Mouse (Mus musculus): Measurements from ENCODE around the gene Hist1h2ai. TPM values are rescaled to one million over a fixed set of nuclear protein-coding genes. Genes with fewer than 3 reads are reported as not detected.
"Not testable (repeated sequence)": the region's sequence is repeated elsewhere in the genome, so short reads cannot be mapped to it uniquely, and the experiment has no call there.

Gene Hist1h2ai
- polyA plus RNA-seq, 1 experiment from 2014 or later: 14.4 TPM

DNA sequence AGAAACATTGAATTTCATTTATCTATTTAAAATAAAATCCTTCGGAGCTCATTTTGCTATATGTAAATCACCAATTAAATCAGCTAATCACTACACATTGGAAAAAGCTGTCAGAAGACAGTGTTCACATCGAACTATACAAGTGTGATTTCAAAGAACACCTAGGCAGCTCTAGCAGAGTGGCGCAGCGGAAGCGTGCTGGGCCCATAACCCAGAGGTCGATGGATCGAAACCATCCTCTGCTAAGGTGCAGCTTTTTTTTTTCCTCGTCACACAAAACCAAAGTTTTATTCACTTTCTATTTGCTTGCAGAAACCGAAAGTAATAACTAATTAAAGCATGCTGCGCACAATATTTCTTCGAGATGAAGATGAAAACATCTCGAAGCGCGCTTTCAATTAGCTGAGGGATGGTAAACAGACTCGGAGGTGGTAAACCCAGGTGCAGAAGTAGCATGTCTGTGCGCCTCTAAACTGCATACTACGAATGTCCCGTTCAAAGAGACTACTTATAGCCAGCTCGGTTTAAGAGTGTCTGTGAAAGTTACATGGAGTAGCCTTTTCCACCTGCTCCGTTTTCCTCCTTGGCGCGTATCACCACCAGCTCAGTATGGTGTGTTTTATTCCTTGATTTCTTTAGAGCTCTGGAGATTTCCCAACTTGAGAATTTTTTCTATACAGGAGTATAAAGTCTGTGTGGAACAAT lies 5.2 kb upstream of the Hist1h2ai start:
- H3K4me2 ChIP-seq (replicated peaks; ENCODE audit: low read depth): peak overlapping the region; percentile 64
- H3K27ac ChIP-seq (replicated peaks): peak overlapping the region; percentile 56
- no peaks in the 10 kb centered on the region for H3K36me3 ChIP-seq (ENCODE audit: control insufficient read depth, insufficient read depth, low read length)
- peak overlapping the region; percentile 43 for H3K9ac ChIP-seq (ENCODE audit: low read length)
- TF ChIP-seq CTCF (IDR thresholded peaks at IDR 0.05; ENCODE audit: low read depth) (no peak), EP300 (optimal IDR thresholded peaks at IDR 0.05) (peak; percentile 7)
- DNase-seq (ENCODE audit: low spot score) (peak; percentile 76), ATAC-seq (ENCODE audit: low FRiP score, low TSS enrichment) (peak; percentile 85)
- H3K4me1 ChIP-seq (replicated peaks; ENCODE audit: control insufficient read depth, insufficient read depth): 0 out of 2 replicates have a peak, but pooled peaks cover 3% of the 10 kb centered on the region
- H3K27me3 ChIP-seq (ENCODE audit: control insufficient read depth, insufficient read depth, low read length): no peaks in the 10 kb centered on the region
- WGBS: 2% methylated on average over 22 of the region's 22 CpGs
- peak overlapping the region; percentile 72 for H3K4me3 ChIP-seq (ENCODE audit: low read depth, low read length)
- no peaks in the 10 kb centered on the region for H3K9me3 ChIP-seq (ENCODE audit: control insufficient read depth, low read length)

GRCm38 (mm10) chr13:21711698-21712097 lies 4.5 kb upstream of the Hist1h2ai start:
- Histone ChIP-seq H3K9ac (ENCODE audit: low read length) (no peak overlapping the region), H3K27ac (replicated peaks) (no peak overlapping the region), H3K4me3 (ENCODE audit: low read depth, low read length) (no peak overlapping the region), H3K27me3 (ENCODE audit: control insufficient read depth, insufficient read depth, low read length) (no peaks in the 10 kb centered on the region), H3K9me3 (ENCODE audit: control insufficient read depth, low read length) (no peaks in the 10 kb centered on the region), H3K4me1 (replicated peaks; ENCODE audit: control insufficient read depth, insufficient read depth) (0 out of 2 replicates have a peak, but pooled peaks cover 3% of the 10 kb centered on the region), H3K36me3 (ENCODE audit: control insufficient read depth, insufficient read depth, low read length) (no peaks in the 10 kb centered on the region), H3K4me2 (replicated peaks; ENCODE audit: low read depth) (peak overlapping the region; percentile 64; the same call in 1 of the 2 replicates)
- 25% methylated on average over 4 of the region's 4 CpGs for WGBS
- DNase-seq (ENCODE audit: low spot score): no peak
- TF ChIP-seq EP300 (optimal IDR thresholded peaks at IDR 0.05) (no peak), CTCF (IDR thresholded peaks at IDR 0.05; ENCODE audit: low read depth) (no peak)
- no peak for ATAC-seq (ENCODE audit: low FRiP score, low TSS enrichment)

- H3K4me3 ChIP-seq (ENCODE audit: low read depth, low read length): peak overlapping the region; percentile 34
- peak; percentile 62 for DNase-seq (ENCODE audit: low spot score)
- under 1% methylated on average over 7 of the region's 7 CpGs for WGBS
- no peak overlapping the region; the same call in 1 of the 2 replicates for H3K9ac ChIP-seq (ENCODE audit: low read length)
- ATAC-seq (ENCODE audit: low FRiP score, low TSS enrichment): no peak
- no peaks in the 10 kb centered on the region for H3K36me3 ChIP-seq (ENCODE audit: control insufficient read depth, insufficient read depth, low read length)
- H3K27me3 ChIP-seq (ENCODE audit: control insufficient read depth, insufficient read depth, low read length): no peaks in the 10 kb centered on the region
- peak overlapping the region; percentile 61 for H3K4me2 ChIP-seq (replicated peaks; ENCODE audit: low read depth)
- TF ChIP-seq CTCF (IDR thresholded peaks at IDR 0.05; ENCODE audit: low read depth): peak; percentile 93
- TF ChIP-seq EP300 (optimal IDR thresholded peaks at IDR 0.05): no peak
- H3K27ac ChIP-seq (replicated peaks): peak overlapping the region; percentile 82
- no peaks in the 10 kb centered on the region for H3K9me3 ChIP-seq (ENCODE audit: control insufficient read depth, low read length)
- peaks cover 8% of the 10 kb centered on the region for H3K4me1 ChIP-seq (replicated peaks; ENCODE audit: control insufficient read depth, insufficient read depth)
Measured at GRCm38 (mm10) chr13:21714725-21715124, 1.5 kb upstream of the Hist1h2ai start.

DNA sequence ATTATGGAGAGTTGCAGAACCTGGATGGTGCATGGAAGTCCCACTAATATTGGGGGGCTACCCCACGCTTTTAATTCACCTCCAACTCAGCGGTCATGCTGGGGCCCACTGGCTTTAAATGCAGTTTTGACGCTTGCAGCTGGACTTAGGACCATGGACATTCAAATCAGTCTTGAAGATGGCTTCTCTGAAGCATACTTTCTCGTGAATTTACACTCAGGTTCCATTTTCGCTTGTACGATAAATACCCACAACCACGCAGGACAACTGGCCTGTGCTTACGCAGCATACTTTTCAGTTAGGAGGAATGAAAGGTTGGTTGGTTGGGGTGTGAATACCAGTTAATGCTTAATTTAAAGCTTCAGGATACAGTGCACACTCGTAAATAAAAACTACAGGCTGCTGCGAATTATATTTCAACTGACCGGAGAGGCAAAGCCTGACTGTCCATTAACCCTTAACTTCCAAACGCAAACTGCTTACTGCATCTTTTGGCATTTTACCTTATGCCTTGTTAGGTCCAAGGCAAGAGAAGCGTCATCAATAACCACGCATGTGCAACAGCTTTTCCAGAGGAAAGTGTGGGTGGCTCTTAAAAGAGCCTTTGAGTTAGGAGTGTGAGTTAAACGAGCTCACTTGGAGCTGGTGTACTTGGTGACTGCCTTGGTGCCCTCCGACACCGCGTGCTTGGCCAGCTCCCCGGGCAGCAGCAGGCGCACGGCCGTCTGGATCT lies 925 bp upstream of the Hist1h2ai start:
- DNase-seq (ENCODE audit: low spot score) (no peak), ATAC-seq (ENCODE audit: low FRiP score, low TSS enrichment) (no peak)
- Histone ChIP-seq H3K9ac (ENCODE audit: low read length) (peak overlapping the region; percentile 56), H3K9me3 (ENCODE audit: control insufficient read depth, low read length) (no peaks in the 10 kb centered on the region), H3K27me3 (ENCODE audit: control insufficient read depth, insufficient read depth, low read length) (no peaks in the 10 kb centered on the region), H3K27ac (replicated peaks) (peak overlapping the region; percentile 82), H3K4me3 (ENCODE audit: low read depth, low read length) (peak overlapping the region; percentile 34), H3K4me1 (replicated peaks; ENCODE audit: control insufficient read depth, insufficient read depth) (peaks cover 8% of the 10 kb centered on the region), H3K36me3 (ENCODE audit: control insufficient read depth, insufficient read depth, low read length) (no peaks in the 10 kb centered on the region), H3K4me2 (replicated peaks; ENCODE audit: low read depth) (peak overlapping the region; percentile 61)
- under 1% methylated on average over 21 of the region's 22 CpGs for WGBS
- TF ChIP-seq EP300 (optimal IDR thresholded peaks at IDR 0.05) (no peak), CTCF (IDR thresholded peaks at IDR 0.05; ENCODE audit: low read depth) (no peak)

DNA sequence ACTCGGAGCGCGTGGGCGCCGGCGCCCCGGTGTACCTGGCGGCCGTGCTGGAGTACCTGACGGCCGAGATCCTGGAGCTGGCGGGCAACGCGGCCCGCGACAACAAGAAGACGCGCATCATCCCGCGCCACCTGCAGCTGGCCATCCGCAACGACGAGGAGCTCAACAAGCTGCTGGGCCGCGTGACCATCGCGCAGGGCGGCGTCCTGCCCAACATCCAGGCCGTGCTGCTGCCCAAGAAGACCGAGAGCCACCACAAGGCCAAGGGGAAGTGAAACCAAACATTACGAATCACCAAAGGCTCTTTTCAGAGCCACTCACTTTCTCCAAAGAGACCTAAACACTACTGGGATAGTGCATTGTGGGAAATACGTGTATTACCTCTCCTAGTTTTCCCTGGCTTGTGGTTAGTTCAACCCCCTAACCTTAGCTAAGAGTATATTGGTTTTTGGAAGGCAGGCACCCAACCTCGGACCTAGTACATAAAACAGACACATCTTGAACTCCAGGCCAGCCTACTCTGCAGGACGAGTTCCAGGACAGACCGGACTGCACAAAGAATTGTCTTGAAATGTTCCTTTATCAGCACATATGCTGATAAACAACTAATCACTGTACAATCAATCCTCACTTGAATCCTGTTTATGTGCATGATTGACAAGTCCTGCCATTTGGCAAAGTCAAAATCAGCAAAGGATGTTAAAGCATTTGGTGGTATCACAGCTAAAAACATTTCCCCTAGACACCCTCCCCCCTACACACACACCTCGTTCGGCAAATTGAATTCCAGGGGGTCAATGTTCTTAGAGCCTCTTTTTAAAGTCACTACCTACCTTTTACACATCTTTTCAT lies 544 bp downstream of the Hist1h2ai start:
- H3K9ac ChIP-seq (ENCODE audit: low read length): peak overlapping the region; percentile 53
- H3K36me3 ChIP-seq (ENCODE audit: control insufficient read depth, insufficient read depth, low read length); H3K27me3 ChIP-seq (ENCODE audit: control insufficient read depth, insufficient read depth, low read length); H3K4me1 ChIP-seq (replicated peaks; ENCODE audit: control insufficient read depth, insufficient read depth); H3K9me3 ChIP-seq (ENCODE audit: control insufficient read depth, low read length): not testable (repeated sequence)
- WGBS: under 1% methylated on average over 11 of the region's 38 CpGs
- ATAC-seq (ENCODE audit: low FRiP score, low TSS enrichment): peak; percentile 30; the same call in 1 of the 2 replicates
- H3K4me2 ChIP-seq (replicated peaks; ENCODE audit: low read depth): peak overlapping the region; percentile 61
- peak overlapping the region; percentile 38 for H3K4me3 ChIP-seq (ENCODE audit: low read depth, low read length)
- H3K27ac ChIP-seq (replicated peaks): peak overlapping the region; percentile 87
- peak; percentile 30 for DNase-seq (ENCODE audit: low spot score)

DNA sequence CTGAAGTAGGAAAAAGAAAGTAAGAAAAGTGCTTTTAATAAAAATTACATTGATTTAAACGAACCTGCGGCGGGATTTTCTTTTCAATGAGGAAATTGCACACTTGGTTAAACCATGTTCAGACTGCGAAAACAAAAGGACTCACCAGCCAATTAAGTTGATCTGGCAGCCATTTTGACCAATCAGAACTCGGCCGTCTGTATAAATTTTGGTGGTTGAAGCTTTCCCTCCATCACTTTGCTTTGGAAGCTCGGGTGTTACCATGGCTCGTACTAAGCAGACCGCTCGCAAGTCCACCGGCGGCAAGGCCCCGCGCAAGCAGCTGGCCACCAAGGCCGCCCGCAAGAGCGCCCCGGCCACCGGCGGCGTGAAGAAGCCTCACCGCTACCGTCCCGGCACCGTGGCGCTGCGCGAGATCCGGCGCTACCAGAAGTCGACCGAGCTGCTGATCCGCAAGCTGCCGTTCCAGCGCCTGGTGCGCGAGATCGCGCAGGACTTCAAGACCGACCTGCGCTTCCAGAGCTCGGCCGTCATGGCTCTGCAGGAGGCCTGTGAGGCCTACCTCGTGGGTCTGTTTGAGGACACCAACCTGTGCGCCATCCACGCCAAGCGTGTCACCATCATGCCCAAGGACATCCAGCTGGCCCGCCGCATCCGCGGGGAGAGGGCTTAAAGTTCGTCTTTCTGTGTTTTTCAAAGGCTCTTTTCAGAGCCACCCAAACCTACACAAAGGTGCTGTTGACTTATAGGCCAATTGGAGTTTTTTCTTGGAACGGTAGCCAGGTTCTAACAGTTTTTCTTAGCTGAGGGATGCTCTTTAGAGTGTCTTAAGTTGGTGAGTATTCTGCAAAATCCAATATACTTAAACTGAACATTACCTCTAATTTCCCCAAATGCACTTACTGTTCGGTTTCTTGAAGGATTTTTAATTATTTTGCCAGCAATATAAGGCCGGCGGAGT lies 1.5 kb downstream of the Hist1h2ai start, which contains the start of gene Hist1h3h:
Gene Hist1h3h, plus strand, starts transcription at position 263 of the 961 bp plus-strand sequence.
- ATAC-seq (ENCODE audit: low FRiP score, low TSS enrichment) (peak; percentile 44), DNase-seq (ENCODE audit: low spot score) (peak; percentile 82)
- Histone ChIP-seq H3K4me2 (replicated peaks; ENCODE audit: low read depth) (peak within 1 kb of the TSS; percentile 61), H3K4me3 (ENCODE audit: low read depth, low read length) (peak within 1 kb of the TSS; percentile 38), H3K9ac (ENCODE audit: low read length) (peak within 1 kb of the TSS; percentile 55), H3K27ac (replicated peaks) (peak within 1 kb of the TSS; percentile 87)
- not testable (repeated sequence) for H3K4me1 ChIP-seq (replicated peaks; ENCODE audit: control insufficient read depth, insufficient read depth); H3K36me3 ChIP-seq (ENCODE audit: control insufficient read depth, insufficient read depth, low read length); H3K9me3 ChIP-seq (ENCODE audit: control insufficient read depth, low read length); H3K27me3 ChIP-seq (ENCODE audit: control insufficient read depth, insufficient read depth, low read length)
- WGBS: 1% methylated on average over 24 of the region's 56 CpGs
